Mouse (Mus musculus) embryonic facial prominence, embryonic 10.5 days (tissue): Measurements from ENCODE around the gene Tcea3. TPM values are rescaled to one million over a fixed set of nuclear protein-coding genes. Genes with fewer than 3 reads are reported as not detected.

Source experiments
- DNase-seq: peaks from one replicate; pipeline ENCODE4 v3.0.0-alpha.2; 2017; ENCODE audit warnings: low spot score
- H3K27ac ChIP-seq: fragments of 300-500 bp; sonication (generic); replicated peaks from 2 replicates; pipeline ENCODE4 v1.5.1; 2016; ENCODE audit warnings: mild to moderate bottlenecking
- H3K27me3 ChIP-seq: fragments of 300-500 bp; sonication (generic); replicated peaks from 2 replicates; pipeline ENCODE4 v1.6.1; 2016; ENCODE audit warnings: low read depth, mild to moderate bottlenecking; ENCODE audit not compliant: poor library complexity, severe bottlenecking
- H3K36me3 ChIP-seq: fragments of 300-500 bp; sonication (generic); replicated peaks from 2 replicates; pipeline ENCODE4 v1.6.1; 2016; ENCODE audit warnings: mild to moderate bottlenecking, moderate library complexity
- H3K4me1 ChIP-seq: fragments of 300-500 bp; sonication (generic); 2 replicates; pipeline ENCODE4 v1.6.1; 2016
- H3K4me3 ChIP-seq: fragments of 300-500 bp; sonication (generic); 2 replicates; pipeline ENCODE4 v1.5.1; 2016; ENCODE audit warnings: mild to moderate bottlenecking, moderate library complexity
- H3K9me3 ChIP-seq: fragments of 300-500 bp; sonication (generic); 2 replicates; pipeline ENCODE4 v1.6.1; 2016; ENCODE audit warnings: mild to moderate bottlenecking
- WGBS: fragments of 180-500 bp; shearing (Covaris S2); methylation state at CpG from one replicate; pipeline ENCODE4 v1.1.7; 2016; 5-methylcytosine and 5-hydroxymethylcytosine counted together
- polyA plus RNA-seq: library from polyadenylated mRNA; unstranded; fragments of >200 nt; fragmentation: Nextera tagmentation; extraction: Ambion mirVana; gene quantifications from 2 replicates; pipeline ENCODE4 v1.2.1, GENCODE M21; 2016

Gene Tcea3
- polyA plus RNA-seq, 1 experiment from 2014 or later = 0.97 TPM

- Histone ChIP-seq H3K36me3 (peaks cover 33% of the 10 kb centered on the region), H3K4me1 (peaks cover 60% of the 10 kb centered on the region), H3K4me3 (peak overlapping the region; percentile 67), H3K9me3 (peaks cover 9% of the 10 kb centered on the region), H3K27ac (peak overlapping the region; percentile 93), H3K27me3 (peaks cover 26% of the 10 kb centered on the region)
- WGBS = under 1% methylated on average over 25 of the region's 25 CpGs
- DNase-seq = peak; percentile 95
Observed at GRCm38 (mm10) chr4:136285348-136285810, 37.9 kb downstream of the Tcea3 start.

GRCm38 (mm10) chr4:136285811-136286371 is 38.4 kb downstream of the Tcea3 start:
- Histone ChIP-seq H3K36me3 (peaks cover 38% of the 10 kb centered on the region), H3K4me3 (peak overlapping the region; percentile 67), H3K9me3 (peaks cover 13% of the 10 kb centered on the region), H3K27ac (peak overlapping the region; percentile 93), H3K4me1 (peaks cover 65% of the 10 kb centered on the region), H3K27me3 (peaks cover 31% of the 10 kb centered on the region)
- peak; percentile 97 for DNase-seq
- WGBS = under 1% methylated on average over 29 of the region's 29 CpGs

- H3K27ac ChIP-seq = no peak overlapping the region
- H3K36me3 ChIP-seq = peaks cover 80% of the 10 kb centered on the region
- peak; percentile 28 for DNase-seq
- H3K4me1 ChIP-seq = peaks cover 31% of the 10 kb centered on the region
- peaks cover 39% of the 10 kb centered on the region for H3K27me3 ChIP-seq
- H3K9me3 ChIP-seq = peaks cover 13% of the 10 kb centered on the region
- 31% methylated on average over 66 of the region's 66 CpGs for WGBS
- H3K4me3 ChIP-seq = peak overlapping the region; percentile 40
Observed at GRCm38 (mm10) chr4:136289918-136290780, 42.6 kb downstream of the Tcea3 start.

- WGBS = 54% methylated on average over 39 of the region's 39 CpGs
- Histone ChIP-seq H3K4me1 (peaks cover 29% of the 10 kb centered on the region), H3K4me3 (peak overlapping the region; percentile 40), H3K27me3 (peaks cover 39% of the 10 kb centered on the region), H3K9me3 (peaks cover 13% of the 10 kb centered on the region), H3K36me3 (peaks cover 81% of the 10 kb centered on the region), H3K27ac (no peak overlapping the region)
- peak; percentile 14 for DNase-seq
Observed at GRCm38 (mm10) chr4:136290781-136291595, 43.5 kb downstream of the Tcea3 start.

- no peak overlapping the region for H3K27ac ChIP-seq
- no peak overlapping the region for H3K4me3 ChIP-seq
- H3K9me3 ChIP-seq = peaks cover 13% of the 10 kb centered on the region
- no peak for DNase-seq
- peaks cover 39% of the 10 kb centered on the region for H3K27me3 ChIP-seq
- H3K36me3 ChIP-seq = peaks cover 81% of the 10 kb centered on the region
- 92% methylated on average over 6 of the region's 6 CpGs for WGBS
- H3K4me1 ChIP-seq = peaks cover 23% of the 10 kb centered on the region
Observed at GRCm38 (mm10) chr4:136291692-136292091, 44.2 kb downstream of the Tcea3 start.

- no peaks in the 10 kb centered on the region for H3K9me3 ChIP-seq
- peaks cover 11% of the 10 kb centered on the region for H3K27me3 ChIP-seq
- peaks cover 42% of the 10 kb centered on the region for H3K36me3 ChIP-seq
- 69% methylated on average over 7 of the region's 7 CpGs for WGBS
- H3K27ac ChIP-seq = no peak overlapping the region
- no peaks in the 10 kb centered on the region for H3K4me1 ChIP-seq
- H3K4me3 ChIP-seq = no peak overlapping the region
- no peak for DNase-seq
Observed at GRCm38 (mm10) chr4:136295941-136296340, 48.4 kb downstream of the Tcea3 start.

GRCm38 (mm10) chr4:136302462-136302861 is 54.9 kb downstream of the Tcea3 start:
- Histone ChIP-seq H3K9me3 (no peaks in the 10 kb centered on the region), H3K4me3 (no peak overlapping the region), H3K27me3 (no peaks in the 10 kb centered on the region), H3K27ac (no peak overlapping the region), H3K36me3 (no peaks in the 10 kb centered on the region), H3K4me1 (no peaks in the 10 kb centered on the region)
- DNase-seq = no peak
- 80% methylated on average over 4 of the region's 4 CpGs for WGBS

GRCm38 (mm10) chr4:136304181-136304580 is 56.7 kb downstream of the Tcea3 start:
- WGBS = 50% methylated on average over 2 of the region's 2 CpGs
- peaks cover 3% of the 10 kb centered on the region for H3K4me1 ChIP-seq

GRCm38 (mm10) chr4:136308355-136308754 is 60.8 kb downstream of the Tcea3 start:
- 58% methylated on average over 2 of the region's 2 CpGs for WGBS
- no peak for DNase-seq
- no peak overlapping the region for H3K4me3 ChIP-seq
- H3K36me3 ChIP-seq = no peaks in the 10 kb centered on the region
- H3K4me1 ChIP-seq = peaks cover 25% of the 10 kb centered on the region
- H3K9me3 ChIP-seq = no peaks in the 10 kb centered on the region
- no peak overlapping the region for H3K27ac ChIP-seq
- no peaks in the 10 kb centered on the region for H3K27me3 ChIP-seq

More at GRCm38 (mm10) chr4:136304181-136304580, 56.7 kb downstream of the Tcea3 start:
- no peak overlapping the region for H3K4me3 ChIP-seq
- no peaks in the 10 kb centered on the region for H3K9me3 ChIP-seq
- H3K36me3 ChIP-seq = no peaks in the 10 kb centered on the region
- H3K27me3 ChIP-seq = no peaks in the 10 kb centered on the region
- DNase-seq = no peak
- H3K27ac ChIP-seq = no peak overlapping the region

- Histone ChIP-seq H3K27ac (peak overlapping the region; percentile 100), H3K9me3 (no peaks in the 10 kb centered on the region), H3K4me3 (peak overlapping the region; percentile 100), H3K27me3 (no peaks in the 10 kb centered on the region), H3K36me3 (no peaks in the 10 kb centered on the region), H3K4me1 (peaks cover 39% of the 10 kb centered on the region)
- 5% methylated on average over 11 of the region's 11 CpGs for WGBS
- peak; percentile 72 for DNase-seq
Observed at GRCm38 (mm10) chr4:136309780-136310179, 62.3 kb downstream of the Tcea3 start.

- Histone ChIP-seq H3K9me3 (no peaks in the 10 kb centered on the region), H3K4me3 (peak within 1 kb of the TSS; percentile 100), H3K36me3 (no peaks in the 10 kb centered on the region), H3K4me1 (peaks cover 43% of the 10 kb centered on the region), H3K27me3 (no peaks in the 10 kb centered on the region), H3K27ac (peak within 1 kb of the TSS; percentile 100)
- DNase-seq = peak; percentile 100
- under 1% methylated on average over 65 of the region's 65 CpGs for WGBS
Observed at GRCm38 (mm10) chr4:136310229-136311041, 62.9 kb downstream of the Tcea3 start, which contains the start of gene Hnrnpr. Gene Hnrnpr (plus strand): TSS chr4:136310942.
